Mouse (Mus musculus) small intestine, adult 2 months (tissue): ENCODE data around the gene Terf2ip.

Source experiments
- CTCF ChIP-seq: fragments of 200-500 bp; IDR thresholded peaks from 2 replicates; pipeline ENCODE4 v1.5.1; 2012; ENCODE audit warnings: low read depth, mild to moderate bottlenecking, control low read depth, inconsistent platforms, low read length, moderate library complexity, mixed read lengths; ENCODE audit not compliant: insufficient replicate concordance, insufficient read length; ENCODE audit errors: extremely low read depth
- POLR2A ChIP-seq: fragments of 200-500 bp; IDR thresholded peaks from 2 replicates; pipeline ENCODE4 v1.6.1; 2012; ENCODE audit warnings: low read depth, mild to moderate bottlenecking, control low read depth, inconsistent platforms, low read length, moderate library complexity

GRCm38 (mm10) chr8:112054456-112054855, 43.3 kb downstream of the Terf2ip start:
- TF ChIP-seq CTCF (no peak), POLR2A (no peak)
